In the genomic region with DNA sequence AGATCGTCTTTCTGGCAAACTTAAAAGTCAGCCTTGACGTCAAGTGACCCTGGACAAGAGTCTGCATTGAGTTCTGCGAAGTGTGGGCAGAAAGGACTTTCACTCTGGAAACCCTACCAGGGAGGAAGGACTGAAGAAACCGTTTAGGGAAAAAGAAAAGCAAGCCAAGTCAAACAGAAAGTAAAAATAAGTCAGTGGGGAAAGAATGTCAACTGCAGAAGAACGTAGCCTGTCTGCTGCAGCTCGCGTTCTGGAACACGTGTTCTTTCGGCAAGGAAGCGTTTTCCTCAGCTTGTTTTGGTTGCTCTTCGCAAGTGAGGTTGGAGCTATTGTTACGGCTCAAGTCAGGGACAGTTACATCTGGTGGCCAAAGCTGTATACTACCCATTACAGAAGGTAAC, we compare ENCODE assay signal across 9 mouse cellular contexts.
DNase-seq lines count a peak whose midpoint lies in the region; ATAC-seq and TF ChIP-seq lines count a peak whose summit lies in the region.
"Had no signal": no experiment of that assay in that cellular context is flagged by ENCODE, and none has a peak within 500 bp of the region (broad histone marks: within the 10 kb centered on the region; RNA-seq: fewer than 3 reads in every experiment).

No protein-coding gene starts in this region.

- H3K4me1 ChIP-seq in embryonic facial prominence, embryonic 14.5 days (ENCODE audit: control insufficient read depth, insufficient read depth, low read length): peaks cover 3% of the 10 kb centered on the region; the same call in 1 of the 2 replicates
- H3K4me1 ChIP-seq in lung, embryonic 14.5 days (ENCODE audit: insufficient read depth): peaks cover 7% of the 10 kb centered on the region; the same call in 1 of the 2 replicates
- no peaks in the 10 kb centered on the region for H3K4me1 ChIP-seq in forebrain, embryonic 13.5 days
- H3K4me1 ChIP-seq in hindbrain, embryonic 11.5 days (replicated peaks; ENCODE audit: control insufficient read depth, insufficient read depth, low read length): no peaks in the 10 kb centered on the region

- peak; percentile 41 for DNase-seq in urinary bladder, postnatal 14 days (ENCODE audit: low spot score)
- DNase-seq in urinary bladder, postnatal 10 days (ENCODE audit: low spot score): no peak
- DNase-seq in embryonic facial prominence, embryonic 14.5 days (ENCODE audit: low spot score): peak; percentile 72
- peak; percentile 80 for DNase-seq in lung, embryonic 14.5 days
- peak; percentile 29 for DNase-seq in telencephalon, adult 2 months (ENCODE audit: low read depth, low spot score)
- no peak for DNase-seq in hindbrain, embryonic 11.5 days (ENCODE audit: low spot score)

- 59% methylated on average over 12 of the region's 12 CpGs for WGBS in embryonic facial prominence, embryonic 14.5 days
- WGBS in lung, embryonic 14.5 days: 25% methylated on average over 12 of the region's 12 CpGs
- 90% methylated on average over 12 of the region's 12 CpGs for WGBS in forebrain, embryonic 13.5 days
- WGBS in hindbrain, embryonic 11.5 days: 75% methylated on average over 12 of the region's 12 CpGs

- TF ChIP-seq CTCF in lung, embryonic 14.5 days (IDR thresholded peaks at IDR 0.05; ENCODE audit: low read depth): no peak

- no peak overlapping the region; the same call in 1 of the 2 replicates for H3K4me3 ChIP-seq in embryonic facial prominence, embryonic 14.5 days (ENCODE audit: low read depth, low read length)
- peak overlapping the region; percentile 19; the same call in 1 of the 2 replicates for H3K4me3 ChIP-seq in lung, embryonic 14.5 days (ENCODE audit: low read depth, low read length)
- H3K4me3 ChIP-seq in forebrain, embryonic 13.5 days: no peak overlapping the region
- H3K4me3 ChIP-seq in hindbrain, embryonic 11.5 days (ENCODE audit: low read depth, low read length): no peak overlapping the region
- H3K4me3 ChIP-seq: embryonic facial prominence, embryonic 12.5 days had no signal

- H3K36me3 ChIP-seq in embryonic facial prominence, embryonic 14.5 days (ENCODE audit: control insufficient read depth, insufficient read depth, low read length): no peaks in the 10 kb centered on the region
- no peaks in the 10 kb centered on the region for H3K36me3 ChIP-seq in lung, embryonic 14.5 days (ENCODE audit: insufficient read depth)
- H3K36me3 ChIP-seq in forebrain, embryonic 13.5 days (ENCODE audit: poor library complexity, severe bottlenecking): no peaks in the 10 kb centered on the region
- H3K36me3 ChIP-seq in hindbrain, embryonic 11.5 days (ENCODE audit: control insufficient read depth, insufficient read depth, low read length): no peaks in the 10 kb centered on the region
- H3K36me3 ChIP-seq: embryonic facial prominence, embryonic 12.5 days had no signal

- peak overlapping the region; percentile 49 for H3K27ac ChIP-seq in embryonic facial prominence, embryonic 14.5 days (replicated peaks; ENCODE audit: low read depth, low read length)
- H3K27ac ChIP-seq in lung, embryonic 14.5 days (ENCODE audit: low read depth): peak overlapping the region; percentile 83
- no peak overlapping the region for H3K27ac ChIP-seq in forebrain, embryonic 13.5 days
- no peak overlapping the region for H3K27ac ChIP-seq in hindbrain, embryonic 11.5 days (ENCODE audit: low read depth, low read length)
- H3K27ac ChIP-seq: embryonic facial prominence, embryonic 12.5 days had no signal

- H3K9me3 ChIP-seq in embryonic facial prominence, embryonic 14.5 days (ENCODE audit: control insufficient read depth, low read length): no peaks in the 10 kb centered on the region
- H3K9me3 ChIP-seq in lung, embryonic 14.5 days (ENCODE audit: low read depth, low read length): no peaks in the 10 kb centered on the region
- H3K9me3 ChIP-seq in forebrain, embryonic 13.5 days (replicated peaks): no peaks in the 10 kb centered on the region
- no peaks in the 10 kb centered on the region for H3K9me3 ChIP-seq in hindbrain, embryonic 11.5 days (ENCODE audit: control insufficient read depth, low read length)
- H3K9me3 ChIP-seq: embryonic facial prominence, embryonic 12.5 days had no signal

- H3K27me3 ChIP-seq in embryonic facial prominence, embryonic 14.5 days (replicated peaks; ENCODE audit: control insufficient read depth, insufficient read depth, low read length): no peaks in the 10 kb centered on the region
- H3K27me3 ChIP-seq in lung, embryonic 14.5 days (ENCODE audit: insufficient read depth, low read length): no peaks in the 10 kb centered on the region
- H3K27me3 ChIP-seq in forebrain, embryonic 13.5 days: no peaks in the 10 kb centered on the region
- H3K27me3 ChIP-seq in hindbrain, embryonic 11.5 days (ENCODE audit: control insufficient read depth, insufficient read depth, low read length): no peaks in the 10 kb centered on the region
- H3K27me3 ChIP-seq: embryonic facial prominence, embryonic 12.5 days had no signal

- H3K9ac ChIP-seq in embryonic facial prominence, embryonic 14.5 days (ENCODE audit: low read depth, low read length): peak overlapping the region; percentile 20; the same call in 1 of the 2 replicates
- peak overlapping the region; percentile 32; the same call in 1 of the 2 replicates for H3K9ac ChIP-seq in lung, embryonic 14.5 days
- no peak overlapping the region for H3K9ac ChIP-seq in forebrain, embryonic 13.5 days
- no peak overlapping the region for H3K9ac ChIP-seq in hindbrain, embryonic 11.5 days (ENCODE audit: low read depth, low read length)
- H3K9ac ChIP-seq: embryonic facial prominence, embryonic 12.5 days had no signal

- H3K4me2 ChIP-seq in embryonic facial prominence, embryonic 14.5 days (ENCODE audit: low read depth, low read length): peak overlapping the region; percentile 37
- H3K4me2 ChIP-seq in lung, embryonic 14.5 days: peak overlapping the region; percentile 55
- no peak overlapping the region for H3K4me2 ChIP-seq in forebrain, embryonic 13.5 days
- H3K4me2 ChIP-seq in hindbrain, embryonic 11.5 days (replicated peaks; ENCODE audit: low read depth, low read length): no peak overlapping the region
- H3K4me2 ChIP-seq: embryonic facial prominence, embryonic 12.5 days had no signal

- ATAC-seq in embryonic facial prominence, embryonic 14.5 days (ENCODE audit: low read depth): 0 out of 2 replicates have a peak, but pooled peaks have one; percentile 33
- peak; percentile 65 to 66 for ATAC-seq in hematopoietic stem cell, adult 5-6 weeks (replicated peaks in 1 of 2; ENCODE audit: insufficient read depth in 1 of 2, low FRiP score in 2 of 2, low TSS enrichment in 1 of 2, low read depth in 1 of 2, poor library complexity in 2 of 2, severe bottlenecking in 2 of 2)
- ATAC-seq in lung, embryonic 14.5 days (ENCODE audit: insufficient read depth): peak; percentile 62
- no peak for ATAC-seq in forebrain, embryonic 13.5 days
- ATAC-seq in hindbrain, embryonic 11.5 days (ENCODE audit: low FRiP score): no peak

Comparison
In these comparisons a context has a peak if more than half of its experiments do, and no peak if none do; other contexts are left out.
1. DNase-seq: peak in urinary bladder, postnatal 14 days (single experiment), embryonic facial prominence, embryonic 14.5 days (single experiment), lung, embryonic 14.5 days (single experiment) and telencephalon, adult 2 months (single experiment); none in urinary bladder, postnatal 10 days (single experiment) and hindbrain, embryonic 11.5 days (single experiment).
2. ATAC-seq: peak in embryonic facial prominence, embryonic 14.5 days (single experiment), hematopoietic stem cell, adult 5-6 weeks (2 of 2) and lung, embryonic 14.5 days (single experiment); none in forebrain, embryonic 13.5 days (single experiment) and hindbrain, embryonic 11.5 days (single experiment).
3. H3K27ac ChIP-seq: peak in embryonic facial prominence, embryonic 14.5 days (single experiment) and lung, embryonic 14.5 days (single experiment); none in forebrain, embryonic 13.5 days (single experiment) and hindbrain, embryonic 11.5 days (single experiment).
4. H3K4me2 ChIP-seq: peak in embryonic facial prominence, embryonic 14.5 days (single experiment) and lung, embryonic 14.5 days (single experiment); none in forebrain, embryonic 13.5 days (single experiment) and hindbrain, embryonic 11.5 days (single experiment).
5. H3K9ac ChIP-seq: peak in embryonic facial prominence, embryonic 14.5 days (single experiment) and lung, embryonic 14.5 days (single experiment); none in forebrain, embryonic 13.5 days (single experiment) and hindbrain, embryonic 11.5 days (single experiment).